Mouse (Mus musculus) midbrain, postnatal 0 days (tissue): ENCODE measurements around the gene L2hgdh. TPM values are rescaled to one million over a fixed set of nuclear protein-coding genes. Genes with fewer than 3 reads are reported as not detected.
A peak's percentile ranks its signal among the peaks of the same experiment; 100 is the strongest.

Experiments
- ATAC-seq: fragments of 200-750 bp; cut with Nextera tagmentation; 2 replicates; pipeline ENCODE4 v1.8.0; 2017; ENCODE audit warnings: moderate number of reproducible peaks, mild to moderate bottlenecking, moderate TSS enrichment, moderate library complexity; ENCODE audit not compliant: low FRiP score
- DNase-seq: peaks from one replicate; pipeline ENCODE4 v3.0.0-alpha.2; 2015; ENCODE audit warnings: low spot score
- H3K27ac ChIP-seq: fragments of 300-500 bp; sonication (generic); 2 replicates; pipeline ENCODE4 v1.5.1; 2014; ENCODE audit warnings: low read depth, mild to moderate bottlenecking, low read length, mixed read lengths
- H3K27me3 ChIP-seq: fragments of 300-500 bp; sonication (generic); 2 replicates; pipeline ENCODE4 v1.6.1; 2014; ENCODE audit warnings: low read length, control low read depth, mixed read lengths; ENCODE audit not compliant: insufficient read depth
- H3K36me3 ChIP-seq: fragments of 300-500 bp; sonication (generic); 2 replicates; pipeline ENCODE4 v1.6.1; 2014; ENCODE audit warnings: low read length, control low read depth, mixed read lengths; ENCODE audit not compliant: insufficient read depth
- H3K4me1 ChIP-seq: fragments of 300-500 bp; sonication (generic); 2 replicates; pipeline ENCODE4 v1.6.1; 2014; ENCODE audit warnings: mild to moderate bottlenecking, control low read depth, antibody characterized with exemption, low read length, mixed read lengths; ENCODE audit not compliant: insufficient read depth
- H3K4me2 ChIP-seq: fragments of 300-500 bp; sonication (generic); 2 replicates; pipeline ENCODE4 v1.6.1; 2014; ENCODE audit warnings: low read depth, mild to moderate bottlenecking, low read length, mixed read lengths; ENCODE audit not compliant: poor library complexity, severe bottlenecking
- H3K4me3 ChIP-seq: fragments of 300-500 bp; sonication (generic); 2 replicates; pipeline ENCODE4 v1.5.1; 2014; ENCODE audit warnings: low read depth, mild to moderate bottlenecking, low read length, moderate library complexity
- H3K9ac ChIP-seq: fragments of 300-500 bp; sonication (generic); replicated peaks from 2 replicates; pipeline ENCODE4 v1.6.1; 2014; ENCODE audit warnings: mild to moderate bottlenecking, low read length, moderate library complexity, mixed read lengths; ENCODE audit not compliant: poor library complexity, severe bottlenecking
- H3K9me3 ChIP-seq: fragments of 300-500 bp; sonication (generic); 2 replicates; pipeline ENCODE4 v1.6.1; 2016; ENCODE audit warnings: low read length, control low read depth
- CTCF ChIP-seq: IDR thresholded peaks from 2 replicates; pipeline ENCODE4 v1.5.1; 2016; ENCODE audit warnings: antibody characterized with exemption, mild to moderate bottlenecking
- WGBS: fragments of 180-500 bp; shearing (Covaris S2); extraction: QIAGEN DNeasy Blood & Tissue Kit; methylation state at CpG from one replicate; pipeline ENCODE4 v1.1.7; 2014; 5-methylcytosine and 5-hydroxymethylcytosine counted together
- microRNA counts: library from miRNA; unstranded; fragments of <30 nt; microRNA quantifications from one replicate; lab custom pipeline; 2015
- microRNA-seq: library from miRNA; unstranded; fragments of <30 nt; microRNA quantifications from one replicate; pipeline ENCODE4, GENCODE M21; 2016; ENCODE audit warnings: borderline number of aligned reads
- polyA plus RNA-seq: library from polyadenylated mRNA; unstranded; fragments of >200 nt; fragmentation: Nextera tagmentation; extraction: Ambion mirVana; gene quantifications from 2 replicates; pipeline ENCODE4 v1.2.1, GENCODE M21; 2015
- total RNA-seq: library from RNA; depleted of rRNA; stranded (reverse); fragments of >200 nt; gene quantifications from 2 replicates; pipeline ENCODE4 v1.2.3, GENCODE M21; 2014; rRNA removed

Gene L2hgdh
- total and polyA plus RNA-seq, 2 experiments from 2014 or later: 9.8 to 11.0 TPM

DNA sequence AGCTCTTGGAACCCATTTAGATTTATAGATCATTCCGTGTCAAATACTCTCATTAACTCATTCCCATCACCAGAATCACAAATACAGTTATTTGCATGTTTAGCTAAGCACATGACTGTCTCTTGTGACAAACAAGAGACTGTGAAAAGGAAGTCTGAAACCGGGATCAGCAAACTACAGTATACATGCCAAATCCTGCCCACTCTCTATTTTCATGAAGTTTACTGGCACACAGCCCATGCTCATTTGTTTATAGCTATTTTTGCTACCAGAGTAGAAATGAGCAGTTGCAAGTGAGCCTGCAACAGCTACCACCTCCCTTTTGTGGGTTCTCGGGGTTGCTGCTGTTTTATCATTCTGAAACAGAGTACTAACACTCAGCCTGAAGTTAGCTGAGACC lies 79.8 kb downstream of the L2hgdh start:
- no peak for ATAC-seq
- TF ChIP-seq CTCF: no peak
- no peaks in the 10 kb centered on the region for H3K27me3 ChIP-seq
- H3K9ac ChIP-seq: no peak overlapping the region
- 71% methylated on average over 3 of the region's 3 CpGs for WGBS
- peaks cover 23% of the 10 kb centered on the region for H3K36me3 ChIP-seq
- no peaks in the 10 kb centered on the region for H3K9me3 ChIP-seq
- H3K4me2 ChIP-seq: no peak overlapping the region
- DNase-seq: peak; percentile 44
- H3K27ac ChIP-seq: no peak overlapping the region
- H3K4me3 ChIP-seq: no peak overlapping the region
- no peaks in the 10 kb centered on the region for H3K4me1 ChIP-seq

DNA sequence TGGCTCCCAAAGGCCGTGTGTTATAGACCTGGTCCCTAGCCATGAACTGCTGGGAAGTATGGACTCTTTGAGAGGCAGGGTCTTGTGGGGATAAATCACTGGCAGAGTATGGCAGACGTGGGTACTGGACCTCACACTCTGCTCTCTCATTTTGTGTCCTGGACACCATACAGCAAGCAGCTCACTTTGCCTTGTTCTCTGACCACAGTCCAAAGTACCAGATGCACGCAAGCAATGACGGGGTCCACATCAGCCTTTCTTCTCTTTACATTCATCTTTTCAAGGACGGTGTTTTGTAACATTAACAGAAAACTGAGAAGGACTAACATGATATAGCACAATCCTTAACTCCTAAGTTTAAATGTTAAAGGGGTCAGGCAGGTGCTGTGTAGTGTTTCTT lies 81.8 kb downstream of the L2hgdh start:
- TF ChIP-seq CTCF: no peak

More for the DNA sequence above, 81.8 kb downstream of the L2hgdh start:
- Histone ChIP-seq H3K27me3 (no peaks in the 10 kb centered on the region), H3K9me3 (no peaks in the 10 kb centered on the region), H3K36me3 (peaks cover 21% of the 10 kb centered on the region), H3K4me2 (no peak overlapping the region), H3K27ac (no peak overlapping the region), H3K4me3 (no peak overlapping the region), H3K4me1 (no peaks in the 10 kb centered on the region), H3K9ac (no peak overlapping the region)
- DNase-seq: no peak
- WGBS: 90% methylated on average over 5 of the region's 5 CpGs
- ATAC-seq: no peak

MicroRNA genes within 50 kb of the gene (microRNA counts, 519-probe panel; counts per million panel counts)
- microRNA mmu-miR-681 (lab: Ali Mortazavi, UCI): 528 counts per million, percentile 58 among the panel's probes with 10 or more counts

Small RNAs within 50 kb of the gene (microRNA-seq; reads per million reads assigned to microRNA genes)
- gene Mir681: not detected

Other genes starting within 250 kb of the L2hgdh start
- gene Vcpkmt, start 141.8 kb downstream of the L2hgdh start, total RNA-seq: 7.5 and 9.4 TPM in 2 replicates
- gene Vcpkmt, start 141.8 kb downstream of the L2hgdh start, polyA plus RNA-seq: 32.2 and 32.5 TPM in 2 replicates
- 32.3 and 33.6 TPM in 2 replicates for gene Sos2, start 43.0 kb downstream of the L2hgdh start, total RNA-seq
- gene Sos2, start 43.0 kb downstream of the L2hgdh start, polyA plus RNA-seq: 6.3 and 7.7 TPM in 2 replicates
- gene Atp5s, start 77 bp upstream of the L2hgdh start, total RNA-seq: 19.8 and 41.7 TPM in 2 replicates
- gene Atp5s, start 77 bp upstream of the L2hgdh start, polyA plus RNA-seq: 39.1 and 44.4 TPM in 2 replicates
- 40.3 and 46.0 TPM in 2 replicates for gene Cdkl1, start 66.4 kb upstream of the L2hgdh start, total RNA-seq
- 21.7 and 21.8 TPM in 2 replicates for gene Cdkl1, start 66.4 kb upstream of the L2hgdh start, polyA plus RNA-seq
- 121 and 230 TPM in 2 replicates for gene Atl1, start 167.7 kb upstream of the L2hgdh start, total RNA-seq
- 170 and 179 TPM in 2 replicates for gene Atl1, start 167.7 kb upstream of the L2hgdh start, polyA plus RNA-seq
- gene Map4k5, start 168.3 kb upstream of the L2hgdh start, total RNA-seq: 33.9 and 38.4 TPM in 2 replicates
- gene Map4k5, start 168.3 kb upstream of the L2hgdh start, polyA plus RNA-seq: 13.7 and 16.9 TPM in 2 replicates